Mouse (Mus musculus): ENCODE data around the gene Ppa2. TPM values are rescaled to one million over a fixed set of nuclear protein-coding genes. Genes with fewer than 3 reads are reported as not detected.

Ppa2 gene
- polyA plus RNA-seq, 1 experiment from 2014 or later, result 112 TPM

Other genes with a start within 250 kb of the Ppa2 start
- 14.3 and 15.0 TPM in 2 replicates for gene Ints12, start 218.3 kb upstream of the Ppa2 start, polyA plus RNA-seq (2016; fragmentation: Nextera tagmentation; extraction: Ambion mirVana)
- 4.9 and 5.0 TPM in 2 replicates for gene Gstcd, start 218.1 kb upstream of the Ppa2 start, polyA plus RNA-seq (2016; fragmentation: Nextera tagmentation; extraction: Ambion mirVana)
- not detected in 2 replicates for gene Arhgef38, start 75.2 kb upstream of the Ppa2 start, polyA plus RNA-seq (2016; fragmentation: Nextera tagmentation; extraction: Ambion mirVana)
- gene Tet2, start 235.0 kb downstream of the Ppa2 start, polyA plus RNA-seq (2016; fragmentation: Nextera tagmentation; extraction: Ambion mirVana), result 15.3 and 16.3 TPM in 2 replicates

Measured in heart, embryonic 12.5 days (tissue).